Mouse (Mus musculus): ENCODE measurements around the gene Npc1l1. TPM values are rescaled to one million over a fixed set of nuclear protein-coding genes. Genes with fewer than 3 reads are reported as not detected.
A peak's percentile ranks its signal among the peaks of the same experiment; 100 is the strongest.

Npc1l1 gene
- total RNA-seq, 2 experiments from 2014 or later, result not detected

DNA sequence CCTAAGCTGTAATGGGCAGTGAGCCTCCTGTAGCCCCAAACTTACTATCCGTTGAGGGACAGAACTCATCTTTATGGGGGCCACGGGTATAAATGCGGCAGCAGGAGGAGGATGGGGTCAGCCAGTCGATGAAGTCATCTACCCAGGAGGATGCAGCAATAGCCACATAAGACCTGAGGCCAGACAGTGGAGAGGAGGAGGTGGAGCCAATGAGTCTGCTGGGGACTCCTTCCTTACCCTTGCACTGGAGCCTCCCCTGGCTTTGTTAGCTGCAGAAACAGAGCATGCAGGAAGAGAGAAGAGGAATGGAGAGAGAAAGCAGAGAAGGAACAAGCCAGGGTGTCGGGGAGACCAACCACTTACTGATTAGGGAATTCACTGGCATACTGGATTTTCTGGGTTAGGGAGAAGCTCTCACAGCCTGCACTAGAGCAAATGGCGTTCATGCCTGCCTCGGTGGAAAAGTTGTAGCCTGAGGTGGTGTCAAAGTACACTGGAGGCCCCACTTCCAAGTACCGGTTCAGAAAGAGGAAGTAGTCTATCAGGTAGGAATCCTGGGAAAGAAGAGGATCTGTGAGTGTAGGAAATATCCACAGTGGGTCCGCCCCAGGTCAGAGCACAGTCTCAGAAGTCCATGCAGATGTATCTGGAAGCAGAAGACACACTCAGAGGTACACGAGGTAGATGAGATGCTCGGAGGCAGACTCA is 11.6 kb downstream of the Npc1l1 start:
- ATAC-seq (replicated peaks; ENCODE audit: low FRiP score, low TSS enrichment, poor library complexity, severe bottlenecking), result no peak

DNA sequence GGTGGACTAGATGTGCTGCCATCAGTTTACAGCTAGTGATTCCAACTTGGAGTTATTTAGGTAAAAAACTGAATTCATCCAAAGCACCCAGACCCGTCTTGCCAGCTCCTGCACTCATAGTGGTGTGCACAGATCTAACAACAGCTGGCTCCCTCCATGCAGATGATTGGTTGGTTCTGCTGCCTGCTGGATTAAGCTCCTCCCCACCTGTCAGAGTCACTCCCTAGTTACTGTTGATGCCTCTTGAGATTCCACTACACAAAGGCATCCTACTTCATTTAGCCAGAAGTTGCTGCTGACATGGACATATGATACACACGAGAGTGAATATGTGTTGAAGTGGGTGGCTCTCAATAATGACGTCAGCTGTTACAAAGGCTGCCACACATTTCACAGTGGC is 13.1 kb downstream of the Npc1l1 start:
- ATAC-seq (replicated peaks; ENCODE audit: low FRiP score, low TSS enrichment, poor library complexity, severe bottlenecking), result no peak

DNA sequence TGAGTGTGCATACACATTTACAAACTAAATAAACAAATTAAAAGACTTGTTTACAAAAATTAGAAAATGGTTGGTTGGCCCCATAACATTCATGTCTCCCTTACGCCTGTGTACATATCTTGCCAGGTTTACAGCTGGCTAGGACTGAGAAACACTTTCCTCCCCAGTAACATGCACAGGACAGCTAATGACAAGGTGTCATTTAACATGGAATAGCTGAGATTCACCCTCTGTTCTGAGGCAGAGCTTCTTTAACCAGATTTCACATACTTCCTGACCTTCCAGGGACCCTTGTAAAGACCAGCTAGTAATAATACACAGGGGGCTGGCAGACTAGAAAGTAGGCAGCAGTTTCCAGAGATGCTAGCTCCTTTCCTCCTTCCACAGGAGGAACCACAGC is 21.8 kb downstream of the Npc1l1 start:
- ATAC-seq (replicated peaks; ENCODE audit: low FRiP score, low TSS enrichment, poor library complexity, severe bottlenecking), result no peak

DNA sequence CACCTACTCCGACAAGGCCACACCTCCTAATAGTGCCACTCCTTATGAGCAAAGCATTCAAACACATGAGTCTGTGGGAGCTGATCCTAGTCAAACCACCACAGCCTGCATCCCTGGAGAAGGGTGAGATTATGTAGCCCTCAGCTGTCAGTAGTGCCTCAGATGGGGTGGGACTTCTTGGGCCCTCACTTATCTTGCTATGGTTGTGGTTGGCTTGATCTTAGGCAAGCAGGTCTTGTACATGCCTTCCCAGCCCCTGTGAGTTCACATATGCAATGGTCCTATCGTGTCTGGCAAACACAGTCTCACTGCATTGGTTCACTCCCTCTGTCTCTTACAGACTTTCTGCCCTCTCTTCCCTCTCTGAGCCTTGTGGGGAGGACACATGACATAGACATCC is 22.9 kb downstream of the Npc1l1 start:
- peak; percentile 85 for ATAC-seq (replicated peaks; ENCODE audit: low FRiP score, low TSS enrichment, poor library complexity, severe bottlenecking)

DNA sequence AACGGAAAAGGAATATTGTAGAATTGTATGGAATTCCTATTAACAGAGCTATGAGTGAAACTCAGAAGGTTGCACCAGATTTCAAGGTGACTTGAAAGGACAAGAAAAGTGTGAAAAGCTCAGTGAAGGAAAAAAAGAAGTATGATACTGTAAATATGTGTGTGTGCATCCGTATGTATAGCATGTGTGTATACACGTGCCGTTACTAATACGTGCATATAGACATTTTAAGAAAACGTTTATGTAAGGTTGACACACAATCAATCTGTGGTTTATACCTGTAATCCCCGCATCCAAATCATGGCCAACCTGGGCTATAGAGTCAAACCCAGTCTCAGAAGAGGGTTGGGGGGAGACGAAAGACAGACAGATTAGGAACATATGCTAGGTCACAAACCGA is 29.4 kb downstream of the Npc1l1 start:
- no peak for ATAC-seq (replicated peaks; ENCODE audit: low FRiP score, low TSS enrichment, poor library complexity, severe bottlenecking)

DNA sequence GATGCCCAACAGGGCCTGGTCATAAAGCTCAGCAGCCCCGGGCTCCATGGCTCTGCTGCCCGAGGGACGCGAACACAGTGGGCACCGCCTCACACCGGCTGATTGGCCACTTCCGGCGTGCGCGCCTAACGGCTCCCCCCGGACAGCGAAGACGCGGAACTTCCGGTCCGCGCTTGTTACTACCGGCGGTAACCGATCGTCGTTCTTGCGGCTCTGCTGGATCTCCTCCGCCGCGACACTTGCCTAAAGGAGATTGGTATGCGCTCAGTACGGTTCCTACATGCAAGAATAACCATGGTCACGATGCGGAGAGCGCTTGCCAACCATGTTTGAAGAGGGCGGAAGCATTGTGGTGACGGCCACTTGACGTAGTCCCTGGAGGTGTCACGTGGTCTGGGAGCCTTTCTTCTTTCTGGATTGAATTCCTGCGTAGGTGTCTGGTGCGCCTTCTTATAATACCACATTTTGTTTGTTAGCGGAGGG is 29.8 kb downstream of the Npc1l1 start, which contains the start of gene Nudcd3:
Gene Nudcd3 (minus strand): TSS at position 329 of the 483 bp plus-strand sequence.
- ATAC-seq (replicated peaks; ENCODE audit: low FRiP score, low TSS enrichment, poor library complexity, severe bottlenecking), result peak; percentile 86

DNA sequence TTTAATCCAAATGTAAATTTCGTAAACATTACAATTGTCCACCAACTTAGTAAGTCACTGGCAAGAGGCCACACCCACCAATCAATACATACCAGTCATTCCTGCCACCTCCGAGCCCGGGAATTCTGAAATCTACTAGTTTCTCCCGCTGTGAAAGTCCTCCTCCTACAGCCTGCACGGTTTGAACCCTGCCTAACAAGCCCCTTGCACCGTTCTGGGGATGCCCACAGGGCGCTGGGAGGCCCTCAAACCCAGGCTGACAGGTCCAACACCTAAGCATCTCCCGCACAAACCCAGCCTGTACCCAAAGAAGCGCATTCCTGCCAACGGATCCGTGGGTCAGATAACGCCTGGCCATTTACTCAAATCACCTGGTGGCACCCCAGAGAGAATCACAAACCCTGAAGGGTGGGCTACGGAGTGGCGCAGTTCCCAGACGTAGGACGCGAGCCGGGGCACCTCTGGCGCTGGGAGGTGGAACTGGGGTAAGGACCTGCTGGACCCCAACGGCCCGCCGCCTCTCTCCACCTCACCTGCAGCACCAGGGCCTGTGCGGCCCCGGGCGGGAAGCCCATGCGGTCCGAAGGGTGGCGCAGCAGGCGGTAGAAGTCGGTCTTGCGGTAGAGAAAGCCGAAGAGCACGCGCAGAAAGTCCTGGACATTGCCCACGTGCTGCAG is 30.4 kb downstream of the Npc1l1 start, which contains the start of gene A730071L15Rik:
Gene A730071L15Rik (plus strand): TSS at position 620 of the 677 bp plus-strand sequence.
- peak; percentile 68 for ATAC-seq (replicated peaks; ENCODE audit: low FRiP score, low TSS enrichment, poor library complexity, severe bottlenecking)

DNA sequence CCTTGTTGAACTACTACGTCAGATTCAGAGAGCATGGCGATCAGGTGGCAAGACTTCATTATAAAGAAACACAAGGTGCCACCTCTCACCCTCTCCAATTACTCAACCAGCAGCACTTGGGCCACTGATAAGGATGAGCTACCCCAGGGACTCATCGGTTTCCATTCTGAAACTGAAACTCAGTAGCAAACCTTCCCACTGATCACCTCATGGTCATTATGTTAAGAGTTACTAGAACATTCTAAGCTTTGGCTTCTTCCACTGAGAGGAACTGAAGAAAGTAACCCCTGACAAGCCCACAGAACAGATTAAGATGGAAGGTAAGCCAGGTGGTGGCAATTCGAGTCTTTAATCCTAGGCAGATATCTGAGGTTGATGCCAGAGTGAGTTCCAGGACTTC is 31.5 kb downstream of the Npc1l1 start:
- peak; percentile 21; the same call in 1 of the 2 replicates for ATAC-seq (replicated peaks; ENCODE audit: low FRiP score, low TSS enrichment, poor library complexity, severe bottlenecking)

DNA sequence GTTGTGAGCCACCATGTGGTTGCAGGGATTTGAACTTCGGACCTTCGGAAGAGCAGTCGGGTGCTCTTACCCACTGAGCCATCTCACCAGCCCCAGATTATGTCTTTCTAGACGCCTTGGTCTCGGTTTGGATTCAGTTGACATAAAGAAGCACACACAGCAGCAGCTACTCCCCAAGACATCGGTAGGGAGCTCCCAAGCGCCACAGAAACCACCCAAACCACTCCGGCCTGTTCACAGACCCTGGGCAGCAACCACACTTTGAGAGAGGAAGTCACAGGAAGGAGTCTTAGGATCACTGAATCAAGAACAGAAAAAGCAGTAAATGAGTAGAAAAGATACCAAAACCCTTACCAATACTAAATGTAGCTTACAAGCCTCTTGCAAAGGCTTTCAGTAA is 33.2 kb downstream of the Npc1l1 start:
- no peak for ATAC-seq (replicated peaks; ENCODE audit: low FRiP score, low TSS enrichment, poor library complexity, severe bottlenecking)

DNA sequence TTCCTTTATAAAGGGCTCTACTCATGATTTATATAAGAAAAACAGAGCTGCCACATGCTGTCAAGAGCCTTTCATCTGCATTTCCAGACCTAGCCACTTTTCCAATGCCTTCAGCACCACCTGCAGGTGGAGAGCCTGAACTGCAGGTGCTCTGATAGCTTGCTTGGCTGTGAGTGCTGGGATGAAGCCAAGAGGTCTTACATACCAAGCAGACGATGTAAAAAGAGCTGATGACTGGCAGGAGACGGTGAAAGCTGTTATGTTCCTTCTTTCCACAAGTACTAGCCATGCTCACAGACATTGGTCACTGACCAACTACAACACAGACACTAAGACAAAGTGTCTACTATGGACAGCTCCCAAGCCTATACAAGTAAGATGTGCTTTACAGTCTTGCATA is 42.1 kb downstream of the Npc1l1 start:
- peak; percentile 78 for ATAC-seq (replicated peaks; ENCODE audit: low FRiP score, low TSS enrichment, poor library complexity, severe bottlenecking)

DNA sequence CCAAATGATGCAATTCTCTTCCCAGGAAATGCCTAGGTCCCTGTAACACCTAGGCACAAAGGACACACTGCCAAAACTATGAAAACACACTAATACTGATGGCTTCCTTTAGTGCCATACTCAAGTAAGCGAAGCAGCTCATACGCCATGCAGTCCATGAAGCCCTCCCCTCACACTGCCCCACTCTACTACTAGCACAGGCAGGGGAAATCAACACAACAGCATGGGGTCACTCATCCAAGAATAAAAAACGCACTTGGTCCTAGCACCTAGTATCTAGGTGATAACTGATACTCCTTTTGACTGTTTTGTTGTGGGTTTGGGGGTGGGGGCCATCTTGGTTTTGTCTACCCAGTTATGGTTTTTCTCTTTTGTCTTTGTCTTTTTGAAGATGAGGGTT is 42.5 kb downstream of the Npc1l1 start:
- ATAC-seq (replicated peaks; ENCODE audit: low FRiP score, low TSS enrichment, poor library complexity, severe bottlenecking), result no peak

DNA sequence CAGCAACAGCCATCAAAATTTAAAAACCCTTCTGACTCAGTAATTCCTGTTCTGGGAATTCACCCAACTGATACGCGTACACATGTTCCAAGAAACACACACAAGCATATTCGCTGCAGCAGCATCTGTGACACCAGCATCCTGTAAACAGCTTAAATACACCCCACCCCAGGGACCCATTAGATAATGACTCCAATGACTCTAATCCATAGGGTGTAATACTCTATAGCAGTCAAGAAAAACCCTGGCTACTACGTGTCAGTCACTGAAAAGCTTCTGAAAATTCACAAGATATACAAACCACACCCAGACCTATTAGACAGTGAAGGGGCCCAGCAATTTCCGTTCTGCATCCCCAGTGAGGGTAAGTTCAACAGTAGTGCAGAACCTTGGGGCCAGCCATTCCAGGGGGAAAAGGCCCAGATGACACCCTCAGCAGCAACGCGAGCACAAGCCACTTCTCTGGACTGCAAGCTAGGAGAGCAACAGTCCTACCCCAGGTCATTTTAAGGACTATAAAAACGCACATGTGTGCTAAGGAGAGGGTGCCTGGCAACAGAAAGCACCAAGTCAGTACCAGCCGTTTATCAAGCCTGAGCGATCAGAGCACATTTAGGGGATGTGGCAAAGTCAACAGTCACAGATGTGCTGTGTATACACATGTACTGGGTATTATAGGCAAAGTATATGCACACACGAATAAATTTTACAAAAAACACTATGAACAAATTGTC is 45.6 kb downstream of the Npc1l1 start:
- peak; percentile 71 for ATAC-seq (replicated peaks; ENCODE audit: low FRiP score, low TSS enrichment, poor library complexity, severe bottlenecking)

DNA sequence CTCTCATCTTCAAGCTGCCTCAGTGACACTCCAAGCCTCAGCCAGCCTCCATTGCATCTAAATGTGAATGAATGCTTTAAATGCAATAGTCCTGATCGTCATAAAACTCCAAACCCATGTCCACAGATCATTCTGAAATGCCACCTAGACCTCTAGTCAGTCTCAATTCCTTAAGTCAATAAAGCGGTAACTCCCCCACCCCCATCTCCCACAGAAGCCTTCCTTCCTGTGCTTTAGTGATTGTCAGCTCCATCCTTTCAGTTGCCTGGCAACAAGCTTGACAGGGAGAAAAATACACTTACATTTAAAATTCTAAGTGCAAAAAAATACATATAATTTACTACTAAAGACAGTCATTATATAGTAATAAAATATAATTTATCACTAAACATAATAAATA is 46.7 kb downstream of the Npc1l1 start:
- no peak for ATAC-seq (replicated peaks; ENCODE audit: low FRiP score, low TSS enrichment, poor library complexity, severe bottlenecking)

DNA sequence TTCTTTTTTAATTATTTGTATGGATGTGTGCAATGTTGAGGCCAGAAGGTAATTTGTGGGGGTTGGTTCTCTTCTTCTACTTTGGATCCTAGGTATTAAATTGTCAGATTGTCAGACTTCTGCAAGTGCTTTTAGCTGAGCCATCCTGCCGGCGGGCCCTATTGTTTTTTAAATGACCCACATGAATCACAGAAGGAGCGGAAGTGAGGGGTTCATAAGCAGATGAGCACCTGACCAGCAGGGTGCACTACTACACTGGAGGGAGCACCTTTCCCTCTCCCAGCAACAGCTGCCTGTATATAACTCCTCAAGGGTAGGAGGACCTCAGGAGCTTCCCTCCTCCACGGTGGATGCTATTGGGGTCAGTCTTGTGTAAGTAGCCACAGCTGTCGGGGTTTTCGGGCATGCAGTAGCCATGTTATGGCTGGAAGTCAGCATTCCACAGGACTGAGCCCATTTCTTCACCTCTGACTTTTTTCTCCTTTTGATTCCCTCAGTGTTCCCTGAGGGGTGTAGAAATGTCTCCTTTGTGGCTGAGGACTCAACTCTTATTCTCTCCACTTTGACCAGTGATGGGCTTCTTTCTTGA is 49.0 kb downstream of the Npc1l1 start:
- no peak for ATAC-seq (replicated peaks; ENCODE audit: low FRiP score, low TSS enrichment, poor library complexity, severe bottlenecking)

DNA sequence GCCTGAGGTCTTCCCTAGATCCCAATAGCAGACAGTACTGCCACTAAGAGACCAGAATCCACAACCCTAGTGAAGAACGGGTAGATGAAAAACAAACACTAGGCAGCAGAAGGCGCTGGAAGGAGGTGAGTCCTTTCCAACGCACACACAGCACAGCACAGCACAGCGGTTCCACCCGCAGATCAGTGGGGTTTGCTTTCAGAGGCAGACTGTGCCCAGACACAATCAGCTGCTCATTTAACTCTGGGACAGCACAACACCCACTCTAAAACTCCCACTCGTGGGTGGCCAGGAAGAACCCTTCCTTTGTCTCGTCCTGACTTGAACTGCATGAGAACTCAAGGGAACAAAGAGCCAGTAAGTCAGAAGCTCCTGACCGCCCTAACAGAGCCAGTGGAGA is 50.7 kb downstream of the Npc1l1 start:
- no peak for ATAC-seq (replicated peaks; ENCODE audit: low FRiP score, low TSS enrichment, poor library complexity, severe bottlenecking)

DNA sequence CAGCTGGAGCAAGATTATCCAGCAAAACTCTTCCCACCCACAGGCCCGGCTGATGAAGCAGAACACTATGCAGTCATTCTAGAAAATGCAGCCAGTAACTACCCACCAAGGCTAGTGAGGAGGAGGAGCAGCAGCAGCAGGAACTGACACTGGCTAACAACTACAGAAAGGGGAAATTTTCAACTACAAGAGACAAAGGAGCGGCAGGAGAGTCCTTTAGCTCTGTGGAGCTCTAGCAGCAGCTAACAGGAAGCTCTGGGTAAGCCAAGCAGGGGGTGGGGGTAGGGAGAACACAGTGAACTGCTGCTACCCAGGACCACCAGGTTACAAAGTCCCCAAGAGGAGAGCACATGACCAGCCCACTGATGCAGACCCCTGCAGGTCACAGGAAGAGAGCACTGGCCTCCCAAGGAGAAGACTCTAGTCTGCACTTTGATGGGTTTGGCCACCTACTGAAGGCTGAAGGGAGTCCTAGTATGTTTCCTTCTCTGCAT is 51.2 kb downstream of the Npc1l1 start:
- ATAC-seq (replicated peaks; ENCODE audit: low FRiP score, low TSS enrichment, poor library complexity, severe bottlenecking), result no peak

DNA sequence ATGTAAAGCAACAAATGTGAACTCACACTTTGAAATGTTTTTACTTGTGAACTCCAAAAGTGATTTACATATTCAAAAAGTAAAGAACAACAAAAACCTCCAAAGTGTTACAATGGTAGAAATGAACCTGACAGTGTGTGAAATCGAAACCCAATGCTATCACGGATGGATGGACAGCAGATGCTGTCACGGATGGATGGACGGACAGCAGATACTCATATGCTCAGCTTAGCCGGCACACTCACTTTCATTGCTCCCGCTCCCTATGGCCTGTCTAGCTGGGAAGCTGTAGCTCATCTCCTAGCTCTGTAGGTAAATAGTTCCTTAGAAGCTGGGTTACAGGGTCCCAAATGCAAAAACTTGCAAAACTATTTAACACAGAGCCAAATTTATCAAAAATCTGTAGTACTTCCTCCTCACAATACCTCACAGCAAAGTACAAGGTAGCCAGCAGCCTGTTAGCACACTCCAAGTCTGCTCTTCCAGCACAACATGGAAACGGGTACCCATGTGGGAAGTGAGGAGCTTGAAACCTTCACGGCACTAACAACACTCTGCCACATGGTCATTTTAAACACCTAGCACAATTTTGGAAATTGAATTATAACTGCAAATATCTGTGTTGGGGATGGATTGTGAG is 52.0 kb downstream of the Npc1l1 start:
- ATAC-seq (replicated peaks; ENCODE audit: low FRiP score, low TSS enrichment, poor library complexity, severe bottlenecking), result no peak

DNA sequence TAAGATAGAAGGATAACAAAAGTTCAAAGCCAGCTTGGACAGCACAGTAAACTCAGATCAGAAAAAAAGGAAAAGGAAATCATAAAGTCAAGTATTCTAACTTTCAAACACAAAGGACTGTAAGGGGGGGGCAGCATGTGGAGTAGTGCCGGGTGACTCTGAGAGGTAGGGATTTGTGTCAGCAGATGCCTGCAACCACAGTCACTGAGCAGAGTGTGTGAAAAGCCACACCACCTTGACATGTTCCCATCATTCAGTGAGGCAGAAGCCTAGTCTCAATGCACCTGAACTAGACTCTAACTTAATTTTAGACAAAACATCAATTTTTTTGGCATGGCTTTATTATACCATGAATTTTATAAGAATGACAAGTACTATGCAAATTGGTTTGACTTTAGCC is 54.4 kb downstream of the Npc1l1 start:
- ATAC-seq (replicated peaks; ENCODE audit: low FRiP score, low TSS enrichment, poor library complexity, severe bottlenecking), result no peak

DNA sequence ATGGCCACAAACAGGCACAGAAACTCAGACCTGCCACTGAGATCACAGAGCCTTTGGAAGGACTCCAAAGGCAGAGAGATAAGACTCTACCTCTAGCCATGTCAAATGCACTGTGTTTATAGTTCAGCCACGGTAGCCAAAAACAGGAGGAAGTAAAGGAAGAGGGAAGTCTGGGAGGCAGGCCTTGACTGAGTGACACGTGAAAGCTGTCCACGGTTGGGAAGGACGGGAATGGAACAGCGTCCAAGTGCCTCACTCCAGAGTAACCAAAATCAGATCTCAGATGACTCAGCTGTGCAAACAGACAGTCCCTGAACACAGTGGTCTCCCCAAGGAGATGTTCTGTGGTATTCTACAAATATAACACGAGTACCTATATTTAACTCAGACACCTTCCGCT is 55.2 kb downstream of the Npc1l1 start:
- peak; percentile 93 for ATAC-seq (replicated peaks; ENCODE audit: low FRiP score, low TSS enrichment, poor library complexity, severe bottlenecking)
